Mouse (Mus musculus) C2C12 (cell line): ENCODE measurements around the gene Vps18.

Experiments used
- CTCF ChIP-seq: IDR thresholded peaks from one replicate; pipeline ENCODE4 v1.5.1; 2011; ENCODE audit not compliant: control insufficient read depth, insufficient read depth, insufficient read length
- MAX ChIP-seq: IDR thresholded peaks from one replicate; pipeline ENCODE4 v1.6.1; 2011; ENCODE audit warnings: mild to moderate bottlenecking, control low read depth
- USF1 ChIP-seq: IDR thresholded peaks from one replicate; pipeline ENCODE4 v1.6.1; 2011; ENCODE audit warnings: low read depth, mild to moderate bottlenecking, control low read depth, moderate library complexity

- TF ChIP-seq CTCF (no peak), USF1 (no peak), MAX (no peak)
Measured at GRCm38 (mm10) chr2:119312380-119312958, 23.9 kb downstream of the Vps18 start.
